Mouse (Mus musculus): ENCODE data around the gene Selenbp2. TPM values are rescaled to one million over a fixed set of nuclear protein-coding genes. Genes with fewer than 3 reads are reported as not detected.

The Selenbp2 gene
- polyA plus RNA-seq (2015; fragmentation: Illumina TruSeq; extraction: RNeasy Lipid Tissue Mini Kit (QIAGEN cat#74804); ENCODE audit: insufficient read depth, low replicate concordance): not detected

GRCm38 (mm10) chr3:94693329-94693825, at the start of gene Selenbp2:
TSS of gene Selenbp2 (plus strand) at chr3:94693556.

DNA sequence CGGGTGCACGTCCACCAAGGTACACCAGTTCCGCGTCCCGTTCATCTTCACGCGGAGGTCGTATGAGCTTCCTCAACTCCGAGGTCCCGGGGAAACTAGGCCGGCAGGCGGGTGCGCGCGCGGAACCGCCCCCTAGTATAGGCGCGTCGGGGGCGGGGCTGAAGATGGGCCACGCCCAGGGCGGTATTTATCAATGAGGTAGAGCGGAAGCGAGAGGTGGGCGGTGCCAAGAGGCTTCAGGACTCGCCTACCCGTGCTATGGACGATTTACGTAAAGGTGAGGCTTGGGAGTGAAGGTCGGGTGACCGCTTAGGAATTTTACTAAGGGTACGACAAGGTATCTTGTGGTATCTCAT, 34.6 kb upstream of the Selenbp2 start, which contains the start of gene Tuft1:
Gene Tuft1, minus strand, starts transcription at position 133 of the 356 bp plus-strand sequence.

Other genes with a start within 250 kb of the Selenbp2 start
- not detected for gene Oaz3, start 249.6 kb upstream of the Selenbp2 start, polyA plus RNA-seq (2015; fragmentation: Illumina TruSeq; extraction: RNeasy Lipid Tissue Mini Kit (QIAGEN cat#74804); ENCODE audit: insufficient read depth, low replicate concordance)
- not detected for gene Celf3, start 215.3 kb upstream of the Selenbp2 start, polyA plus RNA-seq (2015; fragmentation: Illumina TruSeq; extraction: RNeasy Lipid Tissue Mini Kit (QIAGEN cat#74804); ENCODE audit: insufficient read depth, low replicate concordance)
- gene Riiad1, start 213.2 kb upstream of the Selenbp2 start, polyA plus RNA-seq (2015; fragmentation: Illumina TruSeq; extraction: RNeasy Lipid Tissue Mini Kit (QIAGEN cat#74804); ENCODE audit: insufficient read depth, low replicate concordance): 1.3 TPM
- 44.1 TPM for gene Snx27, start 110.8 kb upstream of the Selenbp2 start, polyA plus RNA-seq (2015; fragmentation: Illumina TruSeq; extraction: RNeasy Lipid Tissue Mini Kit (QIAGEN cat#74804); ENCODE audit: insufficient read depth, low replicate concordance)
- not detected for gene Gm10972, start 50.4 kb upstream of the Selenbp2 start, polyA plus RNA-seq (2015; fragmentation: Illumina TruSeq; extraction: RNeasy Lipid Tissue Mini Kit (QIAGEN cat#74804); ENCODE audit: insufficient read depth, low replicate concordance)
- gene Tuft1, start 34.7 kb upstream of the Selenbp2 start, polyA plus RNA-seq (2015; fragmentation: Illumina TruSeq; extraction: RNeasy Lipid Tissue Mini Kit (QIAGEN cat#74804); ENCODE audit: insufficient read depth, low replicate concordance): 4.1 TPM
- gene Cgn, start 92.9 kb downstream of the Selenbp2 start, polyA plus RNA-seq (2015; fragmentation: Illumina TruSeq; extraction: RNeasy Lipid Tissue Mini Kit (QIAGEN cat#74804); ENCODE audit: insufficient read depth, low replicate concordance): 0.10 TPM
- gene Pogz, start 144.0 kb downstream of the Selenbp2 start, polyA plus RNA-seq (2015; fragmentation: Illumina TruSeq; extraction: RNeasy Lipid Tissue Mini Kit (QIAGEN cat#74804); ENCODE audit: insufficient read depth, low replicate concordance): 32.7 TPM
- 182 TPM for gene Psmb4, start 193.4 kb downstream of the Selenbp2 start, polyA plus RNA-seq (2015; fragmentation: Illumina TruSeq; extraction: RNeasy Lipid Tissue Mini Kit (QIAGEN cat#74804); ENCODE audit: insufficient read depth, low replicate concordance)
- 18.9 TPM for gene Selenbp1, start 239.5 kb downstream of the Selenbp2 start, polyA plus RNA-seq (2015; fragmentation: Illumina TruSeq; extraction: RNeasy Lipid Tissue Mini Kit (QIAGEN cat#74804); ENCODE audit: insufficient read depth, low replicate concordance)

Data from spleen, adult 10 weeks (tissue).